Comparison of ENCODE assay signal across 23 mouse cellular contexts in genomic region chr2:92065938-92066337, GRCm38 (mm10).
"Had no signal": no experiment of that assay in that cellular context is flagged by ENCODE, and none has a peak within 500 bp of the region (broad histone marks: within the 10 kb centered on the region; RNA-seq: fewer than 3 reads in every experiment).

No protein-coding gene starts in this region.

- H3K36me3 ChIP-seq: heart, embryonic 10.5 days; heart, embryonic 12.5 days; hindbrain, embryonic 10.5 days; hindbrain, embryonic 12.5 days; intestine, embryonic 15.5 days; kidney, embryonic 15.5 days; limb, embryonic 13.5 days; limb, embryonic 15.5 days had no signal

- H3K9ac ChIP-seq: heart, embryonic 12.5 days; hindbrain, embryonic 12.5 days; hindbrain, embryonic 14.5 days; intestine, embryonic 15.5 days; kidney, embryonic 15.5 days; limb, embryonic 13.5 days; limb, embryonic 15.5 days; liver, embryonic 14.5 days had no signal

- H3K4me3 ChIP-seq: gastrocnemius, adult 2 months; heart, embryonic 10.5 days; heart, embryonic 12.5 days; hindbrain, embryonic 10.5 days; hindbrain, embryonic 12.5 days; intestine, embryonic 15.5 days; kidney, embryonic 15.5 days; layer of hippocampus, adult 2 months; limb, embryonic 13.5 days; limb, embryonic 15.5 days had no signal

- DNase-seq: gastrocnemius, adult 2 months; gastrocnemius, postnatal 10 days; gastrocnemius, postnatal 25 days; heart, postnatal 10 days; heart, postnatal 4 days; kidney, adult 18-20 months; layer of hippocampus, postnatal 36 days; left cerebral cortex, postnatal 4 days had no signal

- H3K4me2 ChIP-seq: heart, embryonic 12.5 days; hindbrain, embryonic 12.5 days; hindbrain, embryonic 14.5 days; intestine, embryonic 15.5 days; kidney, embryonic 15.5 days; limb, embryonic 13.5 days; limb, embryonic 15.5 days; liver, embryonic 11.5 days had no signal

- H3K4me1 ChIP-seq: heart, embryonic 10.5 days; heart, embryonic 12.5 days; hindbrain, embryonic 12.5 days; intestine, embryonic 15.5 days; kidney, embryonic 15.5 days; limb, embryonic 13.5 days; limb, embryonic 15.5 days had no signal

- ATAC-seq: hindbrain, embryonic 16.5 days; inflammation-experienced regulatory T-cells, adult 6 months; intestine, embryonic 15.5 days; intestine, postnatal 0 days had no signal

- H3K27me3 ChIP-seq: intestine, embryonic 15.5 days; limb, embryonic 15.5 days had no signal

- H3K27ac ChIP-seq: gastrocnemius, adult 2 months; heart, embryonic 10.5 days; hindbrain, embryonic 10.5 days; hindbrain, embryonic 12.5 days; hindbrain, embryonic 14.5 days; intestine, embryonic 15.5 days; kidney, embryonic 15.5 days; layer of hippocampus, adult 2 months; limb, embryonic 13.5 days; limb, embryonic 15.5 days; liver, embryonic 14.5 days had no signal

- H3K9me3 ChIP-seq: heart, embryonic 10.5 days; heart, embryonic 12.5 days; hindbrain, embryonic 10.5 days; hindbrain, embryonic 12.5 days; intestine, embryonic 15.5 days; kidney, embryonic 15.5 days; limb, embryonic 13.5 days; limb, embryonic 15.5 days had no signal
